Mouse (Mus musculus) liver, postnatal 0 days (tissue): ENCODE measurements at regions not wholly inside any gene's neighbourhood (a gene's known extent, or its start where the extent isn't known, plus 50 kb on each side); places are given as distances from the start of the nearest gene placed in this dataset.

Source experiments
- ATAC-seq: fragments of 200-750 bp; cut with Nextera tagmentation; 2 replicates; pipeline ENCODE4 v1.8.0; 2017; ENCODE audit warnings: mild to moderate bottlenecking, moderate library complexity
- DNase-seq: peaks from one replicate; pipeline ENCODE4 v3.0.0-alpha.2; 2016
- H3K27ac ChIP-seq: fragments of 300-500 bp; sonication (generic); 2 replicates; pipeline ENCODE4 v1.5.1; 2014; ENCODE audit warnings: antibody characterized with exemption, moderate library complexity, mild to moderate bottlenecking, low read depth
- H3K27me3 ChIP-seq: fragments of 300-500 bp; sonication (generic); 2 replicates; pipeline ENCODE4 v1.6.1; 2014; ENCODE audit warnings: low read length, control low read depth, mixed read lengths; ENCODE audit not compliant: insufficient read depth
- H3K36me3 ChIP-seq: fragments of 300-500 bp; sonication (generic); replicated peaks from 2 replicates; pipeline ENCODE4 v1.6.1; 2014; ENCODE audit warnings: mild to moderate bottlenecking, control low read depth, low read length, moderate library complexity, mixed read lengths; ENCODE audit not compliant: insufficient read depth
- H3K4me1 ChIP-seq: fragments of 300-500 bp; sonication (generic); 2 replicates; pipeline ENCODE4 v1.6.1; 2014; ENCODE audit warnings: antibody characterized with exemption, mild to moderate bottlenecking, control low read depth; ENCODE audit not compliant: insufficient read depth
- H3K4me2 ChIP-seq: fragments of 300-500 bp; sonication (generic); 2 replicates; pipeline ENCODE4 v1.6.1; 2014; ENCODE audit warnings: low read depth, mild to moderate bottlenecking, low read length, moderate library complexity, mixed read lengths
- H3K4me3 ChIP-seq: fragments of 300-500 bp; sonication (generic); 2 replicates; pipeline ENCODE4 v1.5.1; 2014; ENCODE audit warnings: low read depth, low read length
- H3K9ac ChIP-seq: fragments of 300-500 bp; sonication (generic); replicated peaks from 2 replicates; pipeline ENCODE4 v1.6.1; 2014; ENCODE audit warnings: mild to moderate bottlenecking, moderate library complexity
- H3K9me3 ChIP-seq: fragments of 300-500 bp; sonication (generic); 2 replicates; pipeline ENCODE4 v1.6.1; 2016; ENCODE audit warnings: mild to moderate bottlenecking, control low read depth, low read length, mixed read lengths
- CTCF ChIP-seq: sonication (generic); IDR thresholded peaks from 2 replicates; pipeline ENCODE4 v1.5.1; 2016; ENCODE audit warnings: antibody characterized with exemption, low read depth
- EP300 ChIP-seq: IDR thresholded peaks from 2 replicates; pipeline ENCODE4 v1.6.1; 2016; ENCODE audit warnings: antibody characterized with exemption, low read depth, mild to moderate bottlenecking
- WGBS: fragments of 180-500 bp; shearing (Covaris S2); extraction: QIAGEN DNeasy Blood & Tissue Kit; methylation state at CpG from one replicate; pipeline ENCODE4 v1.1.7; 2014; ENCODE audit not compliant: insufficient replicate concordance; 5-methylcytosine and 5-hydroxymethylcytosine counted together

GRCm38 (mm10) chr7:121589088-121589605 lies 117.9 kb downstream of the Usp31 start:
- DNase-seq: no peak
- H3K9ac ChIP-seq: no peak overlapping the region

GRCm38 (mm10) chr7:121587713-121588112 lies 119.3 kb downstream of the Usp31 start:
- no peaks in the 10 kb centered on the region for H3K36me3 ChIP-seq
- H3K9ac ChIP-seq: no peak overlapping the region
- no peaks in the 10 kb centered on the region for H3K27me3 ChIP-seq
- no peak overlapping the region for H3K4me3 ChIP-seq
- H3K4me2 ChIP-seq: no peak overlapping the region
- ATAC-seq (no peak), DNase-seq (no peak)
- no peak overlapping the region for H3K27ac ChIP-seq
- WGBS: 45% methylated on average over 2 of the region's 2 CpGs
- no peaks in the 10 kb centered on the region for H3K9me3 ChIP-seq
- peak; percentile 23 for TF ChIP-seq CTCF
- TF ChIP-seq EP300: no peak
- H3K4me1 ChIP-seq: no peaks in the 10 kb centered on the region

More at GRCm38 (mm10) chr7:121589088-121589605, 117.9 kb downstream of the Usp31 start:
- H3K9me3 ChIP-seq: no peaks in the 10 kb centered on the region
- ATAC-seq: no peak
- no peak overlapping the region for H3K4me3 ChIP-seq
- no peak for TF ChIP-seq EP300
- no peak for TF ChIP-seq CTCF
- H3K4me2 ChIP-seq: no peak overlapping the region
- no peaks in the 10 kb centered on the region for H3K4me1 ChIP-seq
- 67% methylated on average over 11 of the region's 11 CpGs for whole genome bisulfite sequencing
- H3K36me3 ChIP-seq: no peaks in the 10 kb centered on the region
- H3K27ac ChIP-seq: no peak overlapping the region
- no peaks in the 10 kb centered on the region for H3K27me3 ChIP-seq

- Histone ChIP-seq H3K4me3 (no peak overlapping the region), H3K27ac (no peak overlapping the region), H3K36me3 (no peaks in the 10 kb centered on the region), H3K4me1 (no peaks in the 10 kb centered on the region), H3K4me2 (no peak overlapping the region), H3K9ac (no peak overlapping the region), H3K27me3 (no peaks in the 10 kb centered on the region), H3K9me3 (no peaks in the 10 kb centered on the region)
- no peak for DNase-seq
- WGBS: 69% methylated on average over 10 of the region's 10 CpGs
- TF ChIP-seq EP300 (no peak), CTCF (no peak)
- ATAC-seq: no peak
Observed at GRCm38 (mm10) chr7:121585721-121586120, 121.3 kb downstream of the Usp31 start.

GRCm38 (mm10) chr7:121579497-121579896 lies 127.6 kb downstream of the Usp31 start:
- no peak for ATAC-seq
- Histone ChIP-seq H3K9me3 (no peaks in the 10 kb centered on the region), H3K27ac (no peak overlapping the region), H3K36me3 (no peaks in the 10 kb centered on the region), H3K27me3 (no peaks in the 10 kb centered on the region), H3K4me3 (no peak overlapping the region), H3K4me2 (no peak overlapping the region), H3K4me1 (no peaks in the 10 kb centered on the region), H3K9ac (no peak overlapping the region)
- no peak for DNase-seq
- 64% methylated on average over 4 of the region's 4 CpGs for WGBS
- TF ChIP-seq CTCF (no peak), EP300 (no peak)

- no peak overlapping the region for H3K27ac ChIP-seq
- H3K4me3 ChIP-seq: no peak overlapping the region
- no peaks in the 10 kb centered on the region for H3K27me3 ChIP-seq
- no peaks in the 10 kb centered on the region for H3K4me1 ChIP-seq
- ATAC-seq (no peak), DNase-seq (no peak)
- no peak overlapping the region for H3K4me2 ChIP-seq
- H3K9me3 ChIP-seq: no peaks in the 10 kb centered on the region
- no peak overlapping the region for H3K9ac ChIP-seq
- no peak for TF ChIP-seq EP300
- no peak for TF ChIP-seq CTCF
- H3K36me3 ChIP-seq: no peaks in the 10 kb centered on the region
- WGBS: 71% methylated on average over 5 of the region's 5 CpGs
Observed at GRCm38 (mm10) chr7:121572681-121573335, 134.2 kb downstream of the Usp31 start.

GRCm38 (mm10) chr7:121571741-121572140 lies 135.3 kb downstream of the Usp31 start:
- no peaks in the 10 kb centered on the region for H3K9me3 ChIP-seq
- no peaks in the 10 kb centered on the region for H3K4me1 ChIP-seq
- no peak for ATAC-seq
- DNase-seq: no peak
- WGBS: 76% methylated on average over 3 of the region's 3 CpGs
- no peaks in the 10 kb centered on the region for H3K36me3 ChIP-seq
- no peak overlapping the region for H3K4me2 ChIP-seq
- H3K27ac ChIP-seq: no peak overlapping the region
- TF ChIP-seq CTCF (no peak), EP300 (no peak)
- no peak overlapping the region for H3K4me3 ChIP-seq
- no peaks in the 10 kb centered on the region for H3K27me3 ChIP-seq
- no peak overlapping the region for H3K9ac ChIP-seq

GRCm38 (mm10) chr7:121571292-121571691 lies 135.8 kb downstream of the Usp31 start:
- Histone ChIP-seq H3K4me3 (no peak overlapping the region), H3K4me1 (no peaks in the 10 kb centered on the region), H3K27me3 (no peaks in the 10 kb centered on the region), H3K9me3 (no peaks in the 10 kb centered on the region), H3K27ac (no peak overlapping the region), H3K4me2 (no peak overlapping the region), H3K36me3 (no peaks in the 10 kb centered on the region), H3K9ac (no peak overlapping the region)
- ATAC-seq (no peak), DNase-seq (no peak)
- WGBS: 75% methylated on average over 4 of the region's 4 CpGs
- TF ChIP-seq EP300 (no peak), CTCF (no peak)
